Mouse (Mus musculus): ENCODE results near the gene Rnf130.
A peak's percentile ranks its signal among the peaks of the same experiment; 100 is the strongest.
"Not testable (repeated sequence)": the region's sequence is repeated elsewhere in the genome, so short reads cannot be mapped to it uniquely, and the experiment has no call there.

The Rnf130 gene

DNA sequence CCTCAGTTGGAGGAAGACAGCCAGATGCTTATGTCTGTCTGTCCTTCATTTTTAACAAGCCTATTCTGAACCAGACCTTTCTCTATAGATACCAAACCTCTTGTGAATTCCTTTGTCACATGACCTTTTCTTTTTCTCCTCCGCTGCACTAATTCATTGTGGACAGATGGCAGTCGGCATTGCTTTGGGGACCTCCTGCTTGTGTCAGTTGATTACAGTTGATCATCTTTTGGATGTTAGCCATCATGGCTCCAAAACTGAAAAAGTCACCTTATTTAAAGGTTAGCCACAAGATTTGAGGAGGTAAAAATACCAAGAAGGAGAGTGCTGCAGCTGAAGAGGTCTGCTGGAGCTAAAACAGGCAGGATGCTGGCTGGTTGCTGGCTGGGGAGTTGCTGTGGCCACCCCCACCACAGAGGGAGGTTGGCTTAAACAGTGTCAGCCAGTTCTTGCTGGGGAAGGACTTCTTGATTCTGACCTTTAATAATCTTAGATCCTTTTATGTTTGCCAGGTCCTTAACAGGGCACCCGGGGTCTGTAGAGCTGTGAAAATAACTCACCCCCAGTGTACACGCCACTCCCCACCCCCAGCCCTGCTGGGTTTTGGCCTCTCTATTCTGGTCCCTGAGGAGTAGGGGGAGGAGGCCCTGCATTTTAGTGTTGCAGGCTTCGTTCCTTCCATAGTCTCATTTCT, 66.0 kb downstream of the Rnf130 start:
- DNase-seq: no peak

DNA sequence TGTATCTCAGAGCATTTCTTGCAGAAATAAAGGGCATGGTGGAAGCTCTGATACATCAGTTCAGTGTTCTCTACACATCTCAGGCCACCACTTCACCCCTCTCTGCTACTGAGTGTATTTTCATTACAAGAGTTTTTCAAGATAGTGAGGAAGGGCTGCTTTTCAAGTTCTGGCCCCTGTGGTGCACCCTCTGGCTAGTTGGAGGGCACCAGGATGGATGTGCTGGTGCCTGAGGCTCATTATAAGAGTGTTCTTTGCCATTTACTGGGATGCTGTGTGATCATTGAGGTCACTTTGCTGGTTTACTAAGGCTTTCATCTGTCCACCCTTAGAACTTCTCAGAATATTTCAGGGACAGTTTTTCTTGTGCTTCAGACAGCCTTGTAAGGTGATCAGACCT, 66.5 kb downstream of the Rnf130 start:
- DNase-seq: no peak

DNA sequence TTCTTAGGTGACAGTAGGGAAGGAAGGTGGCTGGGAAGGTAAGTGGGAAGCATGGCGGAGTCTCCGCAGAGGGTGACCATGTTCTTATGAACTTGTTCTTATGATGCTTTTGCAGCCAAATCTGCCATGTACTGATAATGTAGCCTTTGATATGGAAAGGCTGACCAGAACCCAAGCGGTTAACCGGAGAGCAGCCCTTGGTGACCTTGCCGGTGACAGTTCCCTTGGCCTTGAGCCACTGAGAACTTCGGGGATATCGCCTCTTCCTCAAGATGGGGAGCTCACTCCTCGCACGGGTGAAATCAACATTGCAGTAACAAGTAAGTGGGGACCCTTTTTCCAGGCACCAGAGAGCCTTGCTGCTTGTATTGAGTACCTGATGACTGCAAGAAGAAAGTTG, 70.5 kb downstream of the Rnf130 start:
- no peak for DNase-seq

DNA sequence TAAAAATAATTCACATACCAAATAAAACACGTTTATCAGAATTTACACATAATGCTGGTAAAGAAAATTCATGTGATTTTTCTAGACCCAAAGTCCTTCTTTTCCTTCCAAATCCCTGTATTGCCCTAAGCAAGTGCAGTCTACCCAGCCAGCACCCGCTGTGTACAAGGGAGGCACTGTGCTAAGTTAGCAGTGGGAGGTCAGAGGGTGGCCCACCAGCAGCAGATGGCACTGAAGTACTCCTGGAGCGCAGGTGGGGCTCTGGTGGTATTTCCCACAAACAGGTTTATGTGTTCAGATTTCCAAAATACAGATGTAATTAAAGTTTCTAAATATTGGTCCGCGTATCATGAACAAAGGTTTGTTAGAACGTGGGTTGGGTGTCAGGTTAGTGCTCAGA, 71.9 kb downstream of the Rnf130 start:
- DNase-seq: no peak

DNA sequence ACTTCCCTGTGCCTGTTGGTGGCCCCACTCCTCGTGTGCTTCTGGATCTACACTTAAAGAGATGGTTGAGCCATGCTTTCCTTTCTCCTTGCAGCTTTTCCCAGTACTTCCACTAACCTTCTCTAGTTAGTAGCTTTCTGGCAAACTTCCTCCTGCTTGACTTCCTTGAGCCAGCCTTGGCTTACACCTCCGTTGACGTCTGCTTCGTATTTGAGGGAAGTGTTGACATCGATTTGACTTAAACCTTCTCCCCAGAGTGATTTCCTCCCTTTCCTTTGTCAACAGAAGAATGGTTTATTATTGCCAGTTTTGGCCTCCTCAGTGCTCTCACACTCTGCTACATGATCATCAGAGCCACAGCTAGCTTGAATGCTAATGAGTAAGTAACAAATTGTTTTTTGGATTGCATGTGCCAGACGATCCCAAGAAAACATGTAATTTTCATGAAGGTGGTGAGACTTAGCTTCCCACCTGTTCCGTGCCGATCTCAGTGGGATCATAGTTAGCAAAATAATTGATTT, 73.9 kb downstream of the Rnf130 start:
- DNase-seq: no peak

DNA sequence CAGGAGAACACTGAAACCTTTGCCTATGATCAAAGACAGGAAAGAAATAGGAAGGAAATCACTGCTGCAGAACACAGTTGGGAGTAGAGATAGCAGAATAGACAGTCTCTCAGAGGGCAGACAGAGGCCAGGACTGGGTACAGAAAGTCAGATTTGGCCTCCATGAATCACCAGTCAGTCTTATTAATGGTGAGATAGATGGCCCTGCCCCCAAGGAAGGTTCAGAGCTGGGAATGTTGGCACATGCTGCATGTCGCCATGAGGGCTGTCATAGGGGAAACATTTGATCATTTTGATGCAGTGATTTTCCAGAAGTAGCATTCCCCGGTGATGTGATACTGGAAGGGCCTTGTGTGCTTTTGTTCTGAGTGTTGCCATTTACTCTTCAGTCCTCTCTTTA, 74.5 kb downstream of the Rnf130 start:
- peak; percentile 34 for DNase-seq

GRCm38 (mm10) chr11:50100548-50101307, 75.6 kb downstream of the Rnf130 start:
- DNase-seq: no peak

DNA sequence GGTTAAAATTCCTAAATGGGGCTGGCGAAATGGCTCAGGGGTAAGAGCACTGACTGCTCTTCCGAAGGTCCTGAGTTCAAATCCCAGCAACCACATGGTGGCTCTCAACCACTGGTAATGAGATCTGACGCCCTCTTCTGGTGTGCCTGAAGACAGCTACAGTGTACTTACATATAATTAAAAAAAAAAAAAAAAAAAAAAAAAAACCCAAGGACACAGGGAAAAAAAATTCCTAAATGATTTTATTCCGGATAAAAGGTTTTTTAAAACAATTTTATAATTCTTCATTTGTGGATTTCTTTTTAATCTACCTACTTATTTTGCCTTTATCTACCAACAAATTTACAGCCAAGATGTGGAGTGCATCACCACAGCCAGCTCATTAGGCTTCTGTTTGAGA, 76.8 kb downstream of the Rnf130 start:
- not testable (repeated sequence) for DNase-seq

- DNase-seq: no peak
Measured at GRCm38 (mm10) chr11:50104016-50104415, 78.9 kb downstream of the Rnf130 start.

DNA sequence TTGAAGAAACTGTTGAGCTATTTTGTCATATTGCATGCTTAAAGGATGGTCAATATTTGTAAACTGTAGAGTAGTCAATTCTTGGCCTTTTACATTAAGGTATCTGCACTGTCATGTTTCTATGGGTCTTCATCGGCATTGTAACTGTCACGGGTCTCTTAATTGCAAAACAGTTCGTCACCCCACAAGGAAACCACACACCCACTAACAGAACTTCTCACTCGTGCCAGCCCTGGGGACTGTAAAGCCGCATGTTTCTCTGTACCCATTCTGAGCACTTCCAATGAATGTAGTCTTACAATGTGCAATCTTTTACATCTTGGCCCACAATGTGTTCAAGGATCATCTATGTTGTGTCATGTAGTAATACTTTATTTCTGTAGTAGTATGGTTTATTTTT, 80.1 kb downstream of the Rnf130 start:
- no peak for DNase-seq

- no peak for DNase-seq
Measured at GRCm38 (mm10) chr11:50106024-50106423, 80.9 kb downstream of the Rnf130 start.

GRCm38 (mm10) chr11:50108823-50109244, 83.7 kb downstream of the Rnf130 start:
- peak; percentile 21 for DNase-seq

- peak; percentile 85 for DNase-seq
Measured at GRCm38 (mm10) chr11:50114329-50114728, 89.2 kb downstream of the Rnf130 start.

GRCm38 (mm10) chr11:50122631-50123081, 97.5 kb downstream of the Rnf130 start:
- no peak for DNase-seq

GRCm38 (mm10) chr11:50127781-50128180, 102.6 kb downstream of the Rnf130 start:
- no peak for DNase-seq

- peak; percentile 95 for DNase-seq
Measured at GRCm38 (mm10) chr11:50130811-50131766, 105.9 kb downstream of the Rnf130 start, which contains the start of gene Tbc1d9b. TSS of gene Tbc1d9b (plus strand) at chr11:50131396.

- DNase-seq: no peak
Measured at GRCm38 (mm10) chr11:50131801-50132201, 106.7 kb downstream of the Rnf130 start.

GRCm38 (mm10) chr11:50132265-50132664, 107.1 kb downstream of the Rnf130 start:
- DNase-seq: no peak

DNA sequence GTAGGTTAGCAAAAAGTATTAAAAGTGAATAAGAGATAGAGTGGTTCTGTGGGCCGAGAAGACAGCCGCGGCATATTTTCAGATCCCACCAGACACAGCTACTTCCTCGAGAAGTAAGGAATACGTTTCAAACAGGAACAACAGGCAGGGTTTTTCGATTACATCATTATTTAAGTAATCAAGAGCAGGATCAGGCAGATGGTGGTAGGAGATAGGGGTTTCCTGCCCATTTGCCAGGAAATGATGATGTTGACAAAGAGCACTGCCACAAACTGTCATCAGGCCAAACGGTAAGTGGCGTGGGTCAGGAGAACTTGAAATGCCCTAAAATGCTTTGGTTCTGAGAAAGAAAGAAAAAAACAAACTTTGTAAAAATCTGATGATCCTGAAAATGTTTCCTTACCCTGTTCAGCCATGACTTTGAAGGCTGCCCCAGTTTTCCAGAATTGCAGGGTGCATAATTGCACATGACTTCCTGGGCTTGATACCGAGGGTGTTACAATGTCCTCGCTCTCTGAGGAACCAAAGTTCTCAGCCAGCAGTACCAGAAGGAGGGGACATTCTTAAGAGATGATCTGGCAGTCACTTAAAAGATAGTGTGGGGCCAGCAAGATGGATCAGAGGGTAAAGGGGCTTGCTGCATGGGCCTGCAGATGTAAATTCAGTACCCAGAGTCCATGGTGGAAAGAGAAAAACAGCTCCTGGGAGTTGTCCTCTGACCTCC, 109.2 kb downstream of the Rnf130 start:
- DNase-seq: no peak

GRCm38 (mm10) chr11:50138206-50138822, 113.2 kb downstream of the Rnf130 start:
- no peak for DNase-seq

- no peak for DNase-seq
Measured at GRCm38 (mm10) chr11:50139571-50139970, 114.4 kb downstream of the Rnf130 start.

- DNase-seq: no peak
Measured at GRCm38 (mm10) chr11:50145529-50145928, 120.4 kb downstream of the Rnf130 start.
